Mouse (Mus musculus): ENCODE measurements around the gene Prdm12. TPM values are rescaled to one million over a fixed set of nuclear protein-coding genes. Genes with fewer than 3 reads are reported as not detected.

The Prdm12 gene
- polyA plus RNA-seq, 1 experiment, result not detected

DNA sequence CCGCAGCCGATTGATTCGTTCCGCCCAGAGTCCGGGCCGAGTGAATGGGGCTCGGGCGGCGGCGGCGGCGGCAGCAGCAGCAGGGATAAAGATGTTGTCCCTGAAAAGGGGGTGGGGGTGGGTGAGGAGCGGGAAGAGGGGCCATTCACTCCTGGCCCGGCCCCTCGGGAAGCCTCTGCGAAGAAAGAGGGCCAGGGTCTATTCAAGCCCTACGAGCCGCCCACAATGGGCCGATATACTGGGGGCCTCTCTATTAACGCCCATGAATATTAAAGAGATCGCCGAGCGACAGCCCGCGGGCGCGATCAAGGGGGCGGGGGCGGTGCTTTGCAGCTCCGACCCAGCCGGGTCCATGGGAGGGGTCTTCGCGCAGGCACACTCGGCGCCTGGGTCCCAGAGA is 3.1 kb upstream of the Prdm12 start:
- Histone ChIP-seq H3ac (ENCODE audit: control insufficient read depth, insufficient read length) (no peak overlapping the region), H3K27me3 (ENCODE audit: control insufficient read depth, insufficient read depth, insufficient read length) (peaks cover 94% of the 10 kb centered on the region), H3K4me3 (no peak overlapping the region), H3K79me2 (ENCODE audit: control insufficient read depth, insufficient read depth) (no peaks in the 10 kb centered on the region), H3K4me2 (ENCODE audit: low read depth) (no peak overlapping the region), H3K36me3 (ENCODE audit: control insufficient read depth, insufficient read depth) (no peaks in the 10 kb centered on the region)
- TF ChIP-seq MYOG (IDR thresholded peaks at IDR 0.05; ENCODE audit: control insufficient read depth in 1 of 3, insufficient read depth in 1 of 3, insufficient read length in 2 of 3, low read depth in 2 of 3) (no peak), REST (IDR thresholded peaks at IDR 0.05; ENCODE audit: insufficient read depth, insufficient read length) (no peak), MAX (IDR thresholded peaks at IDR 0.05; ENCODE audit: low read depth) (no peak), E2F4 (IDR thresholded peaks at IDR 0.05; ENCODE audit: insufficient read depth) (no peak), POLR2A (IDR thresholded peaks at IDR 0.05; ENCODE audit: insufficient read length, low read depth) (no peak), TCF3 (IDR thresholded peaks at IDR 0.05; ENCODE audit: insufficient read length, low read depth) (no peak), TCF12 (IDR thresholded peaks at IDR 0.05; ENCODE audit: insufficient read depth, poor library complexity, severe bottlenecking) (no peak), MYOD1 (IDR thresholded peaks at IDR 0.05; ENCODE audit: control insufficient read depth in 1 of 3, insufficient read length in 2 of 3, low read depth in 2 of 3) (no peak), SRF (IDR thresholded peaks at IDR 0.05; ENCODE audit: control insufficient read depth, insufficient read length, low read depth) (no peak), USF1 (IDR thresholded peaks at IDR 0.05; ENCODE audit: low read depth) (no peak), POLR2AphosphoS2 (IDR thresholded peaks at IDR 0.05; ENCODE audit: insufficient read length, low read depth) (no peak), CEBPB (IDR thresholded peaks at IDR 0.05; ENCODE audit: insufficient read depth, poor library complexity, severe bottlenecking) (no peak)

DNA sequence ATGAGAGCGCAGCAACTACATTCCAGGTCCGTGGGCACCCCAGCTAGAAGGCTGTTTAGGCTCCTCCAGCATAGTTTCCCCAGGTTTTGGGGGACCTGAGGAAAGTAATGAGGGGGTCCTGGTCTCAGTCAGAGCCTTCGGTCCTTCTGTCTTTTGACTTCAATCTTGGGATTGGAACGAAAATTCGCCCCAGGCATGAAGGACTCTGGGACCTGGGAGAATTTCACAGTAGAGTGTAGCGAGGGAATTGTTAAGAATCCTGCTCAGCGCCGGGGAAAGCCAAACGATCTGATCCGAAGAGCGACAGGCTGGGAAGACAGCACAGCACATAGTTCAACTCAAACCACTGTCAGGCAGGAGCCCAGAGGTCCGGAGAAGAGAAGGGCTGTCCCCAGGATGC is 2.5 kb upstream of the Prdm12 start:
- no peaks in the 10 kb centered on the region for H3K79me2 ChIP-seq (ENCODE audit: control insufficient read depth, insufficient read depth)
- H3K27me3 ChIP-seq (ENCODE audit: control insufficient read depth, insufficient read depth, insufficient read length), result peaks cover 95% of the 10 kb centered on the region
- TF ChIP-seq MYOD1 (IDR thresholded peaks at IDR 0.05; ENCODE audit: control insufficient read depth in 1 of 3, insufficient read length in 2 of 3, low read depth in 2 of 3) (no peak), USF1 (IDR thresholded peaks at IDR 0.05; ENCODE audit: low read depth) (no peak), TCF3 (IDR thresholded peaks at IDR 0.05; ENCODE audit: insufficient read length, low read depth) (no peak), MYOG (IDR thresholded peaks at IDR 0.05; ENCODE audit: control insufficient read depth in 1 of 3, insufficient read depth in 1 of 3, insufficient read length in 2 of 3, low read depth in 2 of 3) (no peak), POLR2A (IDR thresholded peaks at IDR 0.05; ENCODE audit: insufficient read length, low read depth) (no peak), SRF (IDR thresholded peaks at IDR 0.05; ENCODE audit: control insufficient read depth, insufficient read length, low read depth) (no peak), REST (IDR thresholded peaks at IDR 0.05; ENCODE audit: insufficient read depth, insufficient read length) (no peak), CEBPB (IDR thresholded peaks at IDR 0.05; ENCODE audit: insufficient read depth, poor library complexity, severe bottlenecking) (no peak), E2F4 (IDR thresholded peaks at IDR 0.05; ENCODE audit: insufficient read depth) (no peak), POLR2AphosphoS2 (IDR thresholded peaks at IDR 0.05; ENCODE audit: insufficient read length, low read depth) (no peak), MAX (IDR thresholded peaks at IDR 0.05; ENCODE audit: low read depth) (no peak), TCF12 (IDR thresholded peaks at IDR 0.05; ENCODE audit: insufficient read depth, poor library complexity, severe bottlenecking) (no peak)
- no peaks in the 10 kb centered on the region for H3K36me3 ChIP-seq (ENCODE audit: control insufficient read depth, insufficient read depth)
- H3ac ChIP-seq (ENCODE audit: control insufficient read depth, insufficient read length), result no peak overlapping the region
- H3K4me3 ChIP-seq, result no peak overlapping the region
- H3K4me2 ChIP-seq (ENCODE audit: low read depth), result no peak overlapping the region

DNA sequence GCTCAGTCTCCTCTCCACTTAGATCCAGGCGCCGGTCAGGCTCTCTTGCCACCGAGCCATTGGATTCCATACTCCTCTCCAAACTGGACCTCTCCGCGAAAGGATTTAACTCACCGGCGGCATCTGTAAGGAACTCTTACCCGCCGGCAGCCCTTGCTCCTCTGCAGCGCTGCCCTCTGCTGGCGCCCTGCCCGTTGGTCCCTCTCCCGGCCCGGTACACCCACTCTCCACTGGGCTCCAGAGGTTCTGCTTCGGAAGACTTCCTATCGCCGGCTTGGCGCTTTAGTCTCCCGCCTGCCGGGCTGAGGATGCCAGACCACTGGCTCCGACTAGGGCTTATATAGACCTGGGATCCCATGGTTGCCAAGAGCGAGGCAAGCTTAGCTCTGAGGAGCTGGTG is 2.0 kb upstream of the Prdm12 start:
- peaks cover 94% of the 10 kb centered on the region for H3K27me3 ChIP-seq (ENCODE audit: control insufficient read depth, insufficient read depth, insufficient read length)
- TF ChIP-seq POLR2A (IDR thresholded peaks at IDR 0.05; ENCODE audit: insufficient read length, low read depth) (no peak), TCF12 (IDR thresholded peaks at IDR 0.05; ENCODE audit: insufficient read depth, poor library complexity, severe bottlenecking) (no peak), MYOG (IDR thresholded peaks at IDR 0.05; ENCODE audit: control insufficient read depth in 1 of 3, insufficient read depth in 1 of 3, insufficient read length in 2 of 3, low read depth in 2 of 3) (no peak), MAX (IDR thresholded peaks at IDR 0.05; ENCODE audit: low read depth) (no peak), REST (IDR thresholded peaks at IDR 0.05; ENCODE audit: insufficient read depth, insufficient read length) (no peak), TCF3 (IDR thresholded peaks at IDR 0.05; ENCODE audit: insufficient read length, low read depth) (no peak), POLR2AphosphoS2 (IDR thresholded peaks at IDR 0.05; ENCODE audit: insufficient read length, low read depth) (no peak), MYOD1 (IDR thresholded peaks at IDR 0.05; ENCODE audit: control insufficient read depth in 1 of 3, insufficient read length in 2 of 3, low read depth in 2 of 3) (no peak), E2F4 (IDR thresholded peaks at IDR 0.05; ENCODE audit: insufficient read depth) (no peak), SRF (IDR thresholded peaks at IDR 0.05; ENCODE audit: control insufficient read depth, insufficient read length, low read depth) (no peak), CEBPB (IDR thresholded peaks at IDR 0.05; ENCODE audit: insufficient read depth, poor library complexity, severe bottlenecking) (no peak), USF1 (IDR thresholded peaks at IDR 0.05; ENCODE audit: low read depth) (no peak)

DNA sequence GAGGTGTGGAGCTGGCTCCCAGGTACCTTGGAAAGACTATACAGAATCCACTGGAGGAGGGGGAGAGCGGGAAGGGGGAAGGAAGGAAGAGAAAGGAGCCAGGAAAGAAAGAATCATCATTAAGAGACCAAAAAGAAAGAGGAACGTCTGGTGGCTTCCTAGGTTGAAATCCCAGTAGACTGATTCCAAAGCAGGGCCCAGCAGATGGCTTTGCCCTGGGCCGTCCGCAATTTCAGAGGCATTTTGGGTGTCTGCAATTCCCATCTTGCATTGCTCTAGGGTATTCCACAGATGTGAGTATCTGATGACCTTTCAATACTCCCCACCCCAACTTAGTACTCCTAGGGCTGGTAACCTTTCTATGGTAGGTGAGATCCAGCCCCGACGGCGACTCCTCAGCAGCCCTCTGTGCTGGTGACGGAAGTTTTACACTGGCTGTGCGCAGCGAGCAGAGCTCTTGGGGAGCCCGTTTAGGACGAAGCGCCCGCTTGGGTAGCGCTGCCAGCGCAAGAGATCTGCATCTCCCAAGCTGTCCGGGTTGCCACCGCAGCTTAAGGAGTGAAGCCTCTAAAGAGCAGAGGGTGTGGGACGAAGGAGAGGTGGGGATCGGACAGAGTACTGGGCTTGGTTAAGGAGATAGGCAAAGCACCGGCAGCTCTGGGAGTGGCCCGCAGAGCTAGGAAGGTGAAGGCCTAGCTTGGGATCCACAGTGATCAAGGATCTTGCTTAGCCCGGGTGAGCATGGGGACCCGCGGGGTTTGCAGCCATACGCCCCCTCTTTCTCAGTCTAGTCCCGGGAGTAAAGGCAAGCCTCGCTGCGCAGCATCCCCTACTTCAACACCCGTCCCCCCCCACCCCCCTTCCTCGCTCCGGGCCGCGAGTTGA is 1.0 kb upstream of the Prdm12 start:
- Histone ChIP-seq H3ac (ENCODE audit: control insufficient read depth, insufficient read length) (no peak overlapping the region), H3K4me2 (ENCODE audit: low read depth) (no peak overlapping the region), H3K4me3 (no peak overlapping the region), H3K27me3 (ENCODE audit: control insufficient read depth, insufficient read depth, insufficient read length) (peaks cover 94% of the 10 kb centered on the region), H3K79me2 (ENCODE audit: control insufficient read depth, insufficient read depth) (no peaks in the 10 kb centered on the region), H3K36me3 (ENCODE audit: control insufficient read depth, insufficient read depth) (no peaks in the 10 kb centered on the region)
- no peak for TF ChIP-seq TCF3 (IDR thresholded peaks at IDR 0.05; ENCODE audit: insufficient read length, low read depth)
- no peak for TF ChIP-seq POLR2A (IDR thresholded peaks at IDR 0.05; ENCODE audit: insufficient read length, low read depth)
- no peak for TF ChIP-seq TCF12 (IDR thresholded peaks at IDR 0.05; ENCODE audit: insufficient read depth, poor library complexity, severe bottlenecking)
- TF ChIP-seq E2F4 (IDR thresholded peaks at IDR 0.05; ENCODE audit: insufficient read depth), result no peak
- TF ChIP-seq USF1 (IDR thresholded peaks at IDR 0.05; ENCODE audit: low read depth), result no peak
- no peak for TF ChIP-seq MAX (IDR thresholded peaks at IDR 0.05; ENCODE audit: low read depth)
- TF ChIP-seq REST (IDR thresholded peaks at IDR 0.05; ENCODE audit: insufficient read depth, insufficient read length), result no peak
- no peak for TF ChIP-seq CEBPB (IDR thresholded peaks at IDR 0.05; ENCODE audit: insufficient read depth, poor library complexity, severe bottlenecking)
- TF ChIP-seq MYOD1 (IDR thresholded peaks at IDR 0.05; ENCODE audit: control insufficient read depth in 1 of 3, insufficient read length in 2 of 3, low read depth in 2 of 3), result no peak
- TF ChIP-seq MYOG (IDR thresholded peaks at IDR 0.05; ENCODE audit: control insufficient read depth in 1 of 3, insufficient read depth in 1 of 3, insufficient read length in 2 of 3, low read depth in 2 of 3), result no peak
- no peak for TF ChIP-seq POLR2AphosphoS2 (IDR thresholded peaks at IDR 0.05; ENCODE audit: insufficient read length, low read depth)
- no peak for TF ChIP-seq SRF (IDR thresholded peaks at IDR 0.05; ENCODE audit: control insufficient read depth, insufficient read length, low read depth)

More for the DNA sequence above, 2.0 kb upstream of the Prdm12 start:
- no peak overlapping the region for H3K4me2 ChIP-seq (ENCODE audit: low read depth)
- H3K4me3 ChIP-seq, result no peak overlapping the region
- no peaks in the 10 kb centered on the region for H3K79me2 ChIP-seq (ENCODE audit: control insufficient read depth, insufficient read depth)
- H3K36me3 ChIP-seq (ENCODE audit: control insufficient read depth, insufficient read depth), result no peaks in the 10 kb centered on the region
- no peak overlapping the region for H3ac ChIP-seq (ENCODE audit: control insufficient read depth, insufficient read length)
